Mouse (Mus musculus) CH12.LX (cell line): ENCODE data around the gene Fbxo3.
A peak's percentile ranks its signal among the peaks of the same experiment; 100 is the strongest.

ENCODE experiments used
- CHD2 ChIP-seq: IDR thresholded peaks from 2 replicates; pipeline ENCODE4 v1.6.1; 2011; ENCODE audit warnings: low read length, improper control_type of control experiment
- CTCF ChIP-seq, 2 experiments: IDR thresholded peaks in 1 of 2; conservative IDR thresholded peaks in 1 of 2; 2 replicates each; pipeline ENCODE4 v1.5.1; 2011 to 2012; ENCODE audit warnings: low read depth in 2 of 2, low read length in 2 of 2, improper control_type of control experiment in 1 of 2, inconsistent platforms in 1 of 2, mild to moderate bottlenecking in 1 of 2, moderate library complexity in 1 of 2
- EP300 ChIP-seq: IDR thresholded peaks from 2 replicates; pipeline ENCODE4 v1.6.1; 2011; ENCODE audit warnings: low read length, improper control_type of control experiment
- MAZ ChIP-seq: IDR thresholded peaks from 2 replicates; pipeline ENCODE4 v1.6.1; 2012; ENCODE audit warnings: low read depth, mild to moderate bottlenecking, inconsistent platforms, low read length, improper control_type of control experiment, moderate library complexity
- NRF1 ChIP-seq: IDR thresholded peaks from 2 replicates; pipeline ENCODE4 v1.6.1; 2014; ENCODE audit warnings: low read depth, mild to moderate bottlenecking, inconsistent platforms, low read length, improper control_type of control experiment, moderate library complexity
- PAX5 ChIP-seq: IDR thresholded peaks from 2 replicates; pipeline ENCODE4 v1.6.1; 2012; ENCODE audit warnings: low read length, inconsistent platforms, mixed read lengths
- POLR2A ChIP-seq: IDR thresholded peaks from 2 replicates; pipeline ENCODE4 v1.6.1; 2011; ENCODE audit warnings: low read depth, mild to moderate bottlenecking, improper control_type of control experiment, low read length
- TCF12 ChIP-seq: IDR thresholded peaks from 2 replicates; pipeline ENCODE4 v1.6.1; 2014; ENCODE audit warnings: low read depth, mild to moderate bottlenecking, inconsistent platforms, low read length, improper control_type of control experiment
- USF2 ChIP-seq: conservative IDR thresholded peaks from 2 replicates; pipeline ENCODE4 v1.6.1; 2011; ENCODE audit warnings: low read depth, low read length, improper control_type of control experiment
- ZC3H11A ChIP-seq: IDR thresholded peaks from 2 replicates; pipeline ENCODE4 v1.6.1; 2012; ENCODE audit warnings: low read depth, mild to moderate bottlenecking, inconsistent platforms, low read length, improper control_type of control experiment

DNA sequence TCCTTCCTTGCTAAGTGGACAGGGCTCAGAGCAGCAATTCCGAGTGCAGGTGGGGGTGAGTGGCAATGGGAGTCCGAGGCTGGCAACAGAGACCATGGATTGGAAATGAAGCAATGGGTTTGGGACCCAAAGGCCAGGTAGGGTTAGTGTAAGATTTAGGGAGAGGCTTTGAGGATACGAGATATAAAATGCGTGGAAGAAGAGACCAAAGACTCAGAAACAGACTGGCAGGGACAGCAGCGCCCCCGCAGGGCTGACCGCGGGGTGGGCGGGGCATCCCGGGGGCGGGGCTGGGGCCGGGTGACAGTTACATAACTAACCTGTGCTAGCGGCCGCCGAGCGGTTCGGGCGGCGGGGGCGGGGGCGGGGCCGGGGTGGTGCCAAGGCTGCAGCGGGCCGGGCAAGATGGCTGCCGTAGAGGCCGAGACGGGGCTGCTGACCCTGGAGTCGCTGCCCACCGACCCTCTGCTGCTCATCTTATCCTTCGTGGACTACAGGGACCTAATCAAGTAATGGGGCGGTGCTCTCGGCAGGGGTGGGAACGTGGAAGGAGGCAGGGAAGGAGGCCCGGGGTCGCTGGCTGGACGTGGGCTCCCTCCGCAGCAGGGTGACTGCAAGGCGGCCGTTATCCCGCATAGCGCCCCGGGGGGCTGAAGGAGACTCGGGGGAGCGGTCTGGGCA is at the start of gene Fbxo3:
- TF ChIP-seq USF2 (no peak), MAZ (peak; percentile 61; the same call in 1 of the 2 replicates), POLR2A (peak; percentile 73), CTCF (conservative IDR thresholded peaks at IDR 0.05 in 1 of 2, IDR thresholded peaks at IDR 0.05 in 1 of 2; ENCODE audit: low read depth in 2 of 2, low read length in 2 of 2) (peak in 1 of 2 experiments; percentile 40; a peak in 2 of 4 replicates), ZC3H11A (no peak), PAX5 (no peak), EP300 (no peak), NRF1 (no peak), CHD2 (no peak), TCF12 (no peak; the same call in 1 of the 2 replicates)
